Mouse (Mus musculus): ENCODE data around the gene Slc22a14. TPM values are rescaled to one million over a fixed set of nuclear protein-coding genes. Genes with fewer than 3 reads are reported as not detected.

The Slc22a14 gene
- polyA plus RNA-seq, 1 experiment from 2014 or later = not detected

GRCm38 (mm10) chr9:119305863-119306262, 59.5 kb downstream of the Slc22a14 start:
- WGBS = 90% methylated on average over 7 of the region's 7 CpGs
- no peak overlapping the region for H3K9ac ChIP-seq (ENCODE audit: low read length)
- no peaks in the 10 kb centered on the region for H3K27me3 ChIP-seq (ENCODE audit: control insufficient read depth, insufficient read depth, low read length)
- peaks cover 4 to 9% of the 10 kb centered on the region in 2 experiments; a peak in 2 of 4 replicates for H3K4me1 ChIP-seq (ENCODE audit: control insufficient read depth in 2 of 2, insufficient read depth in 2 of 2, low read length in 2 of 2)
- no peak for ATAC-seq (ENCODE audit: insufficient number of reproducible peaks, insufficient read depth, low FRiP score, low read depth)
- H3K36me3 ChIP-seq (ENCODE audit: control insufficient read depth, insufficient read depth, low read length) = peaks cover 25% of the 10 kb centered on the region
- H3K4me2 ChIP-seq (ENCODE audit: low read length) = no peak overlapping the region
- H3K9me3 ChIP-seq (ENCODE audit: control insufficient read depth, low read length) = no peaks in the 10 kb centered on the region
- no peak overlapping the region for H3K4me3 ChIP-seq (ENCODE audit: control insufficient read depth in 1 of 2, insufficient read depth in 1 of 2, low read depth in 1 of 2, low read length in 2 of 2)
- H3K27ac ChIP-seq (replicated peaks in 1 of 2; ENCODE audit: control insufficient read depth in 1 of 2, insufficient read depth in 1 of 2, low read depth in 2 of 2, low read length in 2 of 2) = no peak overlapping the region

- WGBS = 93% methylated on average over 3 of the region's 3 CpGs
- H3K4me3 ChIP-seq (ENCODE audit: control insufficient read depth in 1 of 2, insufficient read depth in 1 of 2, low read depth in 1 of 2, low read length in 2 of 2) = no peak overlapping the region
- H3K4me1 ChIP-seq (ENCODE audit: control insufficient read depth in 2 of 2, insufficient read depth in 2 of 2, low read length in 2 of 2) = no peaks in the 10 kb centered on the region
- ATAC-seq (ENCODE audit: insufficient number of reproducible peaks, insufficient read depth, low FRiP score, low read depth) = no peak
- H3K9me3 ChIP-seq (ENCODE audit: control insufficient read depth, low read length) = no peaks in the 10 kb centered on the region
- peaks cover 19% of the 10 kb centered on the region for H3K36me3 ChIP-seq (ENCODE audit: control insufficient read depth, insufficient read depth, low read length)
- no peak overlapping the region for H3K9ac ChIP-seq (ENCODE audit: low read length)
- no peak overlapping the region for H3K27ac ChIP-seq (replicated peaks in 1 of 2; ENCODE audit: control insufficient read depth in 1 of 2, insufficient read depth in 1 of 2, low read depth in 2 of 2, low read length in 2 of 2)
- no peaks in the 10 kb centered on the region for H3K27me3 ChIP-seq (ENCODE audit: control insufficient read depth, insufficient read depth, low read length)
- no peak overlapping the region for H3K4me2 ChIP-seq (ENCODE audit: low read length)
These were observed 66.8 kb downstream of the Slc22a14 start for GRCm38 (mm10) chr9:119298563-119298962.

GRCm38 (mm10) chr9:119297696-119298095, 67.7 kb downstream of the Slc22a14 start:
- H3K4me1 ChIP-seq (ENCODE audit: control insufficient read depth in 2 of 2, insufficient read depth in 2 of 2, low read length in 2 of 2) = no peaks in the 10 kb centered on the region
- WGBS = 83% methylated on average over 6 of the region's 6 CpGs
- H3K4me3 ChIP-seq (ENCODE audit: control insufficient read depth in 1 of 2, insufficient read depth in 1 of 2, low read depth in 1 of 2, low read length in 2 of 2) = no peak overlapping the region
- H3K9ac ChIP-seq (ENCODE audit: low read length) = no peak overlapping the region
- H3K9me3 ChIP-seq (ENCODE audit: control insufficient read depth, low read length) = no peaks in the 10 kb centered on the region
- no peak overlapping the region for H3K27ac ChIP-seq (replicated peaks in 1 of 2; ENCODE audit: control insufficient read depth in 1 of 2, insufficient read depth in 1 of 2, low read depth in 2 of 2, low read length in 2 of 2)
- ATAC-seq (ENCODE audit: insufficient number of reproducible peaks, insufficient read depth, low FRiP score, low read depth) = no peak
- H3K36me3 ChIP-seq (ENCODE audit: control insufficient read depth, insufficient read depth, low read length) = peaks cover 11% of the 10 kb centered on the region
- H3K27me3 ChIP-seq (ENCODE audit: control insufficient read depth, insufficient read depth, low read length) = no peaks in the 10 kb centered on the region
- no peak overlapping the region for H3K4me2 ChIP-seq (ENCODE audit: low read length)

- H3K9ac ChIP-seq (ENCODE audit: low read length) = no peak overlapping the region
- no peak for ATAC-seq (ENCODE audit: insufficient number of reproducible peaks, insufficient read depth, low FRiP score, low read depth)
- peaks cover 0 to 9% of the 10 kb centered on the region in 2 experiments; a peak in 1 of 4 replicates for H3K4me1 ChIP-seq (ENCODE audit: control insufficient read depth in 2 of 2, insufficient read depth in 2 of 2, low read length in 2 of 2)
- no peaks in the 10 kb centered on the region for H3K9me3 ChIP-seq (ENCODE audit: control insufficient read depth, low read length)
- WGBS = 55% methylated on average over 3 of the region's 3 CpGs
- no peak overlapping the region for H3K27ac ChIP-seq (replicated peaks in 1 of 2; ENCODE audit: control insufficient read depth in 1 of 2, insufficient read depth in 1 of 2, low read depth in 2 of 2, low read length in 2 of 2)
- H3K4me2 ChIP-seq (ENCODE audit: low read length) = no peak overlapping the region
- no peaks in the 10 kb centered on the region for H3K27me3 ChIP-seq (ENCODE audit: control insufficient read depth, insufficient read depth, low read length)
- H3K36me3 ChIP-seq (ENCODE audit: control insufficient read depth, insufficient read depth, low read length) = peaks cover 24% of the 10 kb centered on the region
- H3K4me3 ChIP-seq (ENCODE audit: control insufficient read depth in 1 of 2, insufficient read depth in 1 of 2, low read depth in 1 of 2, low read length in 2 of 2) = no peak overlapping the region
These were observed 74.6 kb downstream of the Slc22a14 start for GRCm38 (mm10) chr9:119290791-119291190.

GRCm38 (mm10) chr9:119280894-119281682, 84.3 kb downstream of the Slc22a14 start:
- Histone ChIP-seq H3K4me3 (ENCODE audit: control insufficient read depth in 1 of 2, insufficient read depth in 1 of 2, low read depth in 1 of 2, low read length in 2 of 2) (no peak overlapping the region), H3K36me3 (ENCODE audit: control insufficient read depth, insufficient read depth, low read length) (peaks cover 35% of the 10 kb centered on the region), H3K27ac (replicated peaks in 1 of 2; ENCODE audit: control insufficient read depth in 1 of 2, insufficient read depth in 1 of 2, low read depth in 2 of 2, low read length in 2 of 2) (no peak overlapping the region), H3K4me2 (ENCODE audit: low read length) (no peak overlapping the region), H3K27me3 (ENCODE audit: control insufficient read depth, insufficient read depth, low read length) (no peaks in the 10 kb centered on the region), H3K4me1 (ENCODE audit: control insufficient read depth in 2 of 2, insufficient read depth in 2 of 2, low read length in 2 of 2) (peaks cover 0 to 3% of the 10 kb centered on the region in 2 experiments; a peak in 1 of 4 replicates), H3K9ac (ENCODE audit: low read length) (no peak overlapping the region), H3K9me3 (ENCODE audit: control insufficient read depth, low read length) (no peaks in the 10 kb centered on the region)
- ATAC-seq (ENCODE audit: insufficient number of reproducible peaks, insufficient read depth, low FRiP score, low read depth) = no peak
- WGBS = 59% methylated on average over 5 of the region's 5 CpGs

GRCm38 (mm10) chr9:119278031-119278430, 87.3 kb downstream of the Slc22a14 start:
- 90% methylated on average over 5 of the region's 5 CpGs for WGBS
- no peaks in the 10 kb centered on the region for H3K9me3 ChIP-seq (ENCODE audit: control insufficient read depth, low read length)
- ATAC-seq (ENCODE audit: insufficient number of reproducible peaks, insufficient read depth, low FRiP score, low read depth) = no peak
- H3K27me3 ChIP-seq (ENCODE audit: control insufficient read depth, insufficient read depth, low read length) = no peaks in the 10 kb centered on the region
- peaks cover 22% of the 10 kb centered on the region for H3K36me3 ChIP-seq (ENCODE audit: control insufficient read depth, insufficient read depth, low read length)
- H3K9ac ChIP-seq (ENCODE audit: low read length) = no peak overlapping the region
- peaks cover 0 to 3% of the 10 kb centered on the region in 2 experiments; a peak in 1 of 4 replicates for H3K4me1 ChIP-seq (ENCODE audit: control insufficient read depth in 2 of 2, insufficient read depth in 2 of 2, low read length in 2 of 2)
- no peak overlapping the region for H3K27ac ChIP-seq (replicated peaks in 1 of 2; ENCODE audit: control insufficient read depth in 1 of 2, insufficient read depth in 1 of 2, low read depth in 2 of 2, low read length in 2 of 2)
- H3K4me3 ChIP-seq (ENCODE audit: control insufficient read depth in 1 of 2, insufficient read depth in 1 of 2, low read depth in 1 of 2, low read length in 2 of 2) = no peak overlapping the region
- no peak overlapping the region for H3K4me2 ChIP-seq (ENCODE audit: low read length)

- no peak overlapping the region for H3K4me2 ChIP-seq (ENCODE audit: low read length)
- no peaks in the 10 kb centered on the region for H3K27me3 ChIP-seq (ENCODE audit: control insufficient read depth, insufficient read depth, low read length)
- H3K4me3 ChIP-seq (ENCODE audit: control insufficient read depth in 1 of 2, insufficient read depth in 1 of 2, low read depth in 1 of 2, low read length in 2 of 2) = no peak overlapping the region
- 75% methylated on average over 7 of the region's 7 CpGs for WGBS
- peaks cover 26% of the 10 kb centered on the region for H3K36me3 ChIP-seq (ENCODE audit: control insufficient read depth, insufficient read depth, low read length)
- H3K9me3 ChIP-seq (ENCODE audit: control insufficient read depth, low read length) = no peaks in the 10 kb centered on the region
- H3K4me1 ChIP-seq (ENCODE audit: control insufficient read depth in 2 of 2, insufficient read depth in 2 of 2, low read length in 2 of 2) = peaks cover 0 to 3% of the 10 kb centered on the region in 2 experiments; a peak in 1 of 4 replicates
- no peak overlapping the region for H3K27ac ChIP-seq (replicated peaks in 1 of 2; ENCODE audit: control insufficient read depth in 1 of 2, insufficient read depth in 1 of 2, low read depth in 2 of 2, low read length in 2 of 2)
- no peak for ATAC-seq (ENCODE audit: insufficient number of reproducible peaks, insufficient read depth, low FRiP score, low read depth)
- no peak overlapping the region for H3K9ac ChIP-seq (ENCODE audit: low read length)
These were observed 89.0 kb downstream of the Slc22a14 start for GRCm38 (mm10) chr9:119276321-119276720.

All from heart, embryonic 14.5 days (tissue).